Mouse (Mus musculus): Measurements from ENCODE around the gene Etnk1. TPM values are rescaled to one million over a fixed set of nuclear protein-coding genes. Genes with fewer than 3 reads are reported as not detected.

The Etnk1 gene
- total RNA-seq, 2 experiments from 2014 or later: 44.7 to 59.1 TPM

DNA sequence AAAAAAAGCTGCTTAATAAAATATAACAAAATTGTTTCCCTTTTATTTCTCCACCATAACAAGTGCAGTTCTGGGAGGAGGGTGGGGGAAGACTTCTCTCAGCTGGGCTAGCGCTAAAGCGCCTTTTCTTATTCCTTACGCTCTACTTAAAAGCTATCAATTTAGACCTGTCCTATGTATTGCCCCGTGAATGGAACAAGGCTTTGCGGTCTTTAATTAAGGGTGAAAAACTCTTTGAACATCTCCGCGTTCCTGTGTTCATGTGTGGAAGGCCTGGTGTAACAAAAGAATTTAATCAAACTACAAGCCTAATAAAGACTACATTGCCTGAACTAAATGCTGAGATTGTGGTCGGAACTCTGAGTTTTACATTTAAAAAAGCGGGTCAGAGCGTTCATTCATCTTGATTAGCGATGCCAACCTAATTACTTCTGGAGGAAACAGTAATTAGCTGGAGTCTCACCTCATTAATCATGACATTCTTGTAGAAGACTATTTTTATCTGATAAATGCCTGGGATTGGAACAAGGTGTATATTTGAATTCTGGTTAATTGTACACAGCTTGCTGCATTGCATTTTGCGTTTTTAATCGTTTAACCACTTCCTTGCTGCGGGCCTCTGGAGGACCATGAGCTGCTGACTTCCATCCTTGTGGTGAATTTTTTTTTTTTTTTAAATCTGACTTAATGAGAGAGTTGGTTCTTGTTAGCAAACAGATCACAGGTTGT is 93.7 kb downstream of the Etnk1 start:
- no peak for ATAC-seq (replicated peaks; ENCODE audit: low FRiP score, poor library complexity, severe bottlenecking)

GRCm38 (mm10) chr6:143261289-143261665 is 94.3 kb downstream of the Etnk1 start:
- ATAC-seq (replicated peaks; ENCODE audit: low FRiP score, poor library complexity, severe bottlenecking): no peak

- no peak for ATAC-seq (replicated peaks; ENCODE audit: low FRiP score, poor library complexity, severe bottlenecking)
These were observed 98.5 kb downstream of the Etnk1 start for GRCm38 (mm10) chr6:143265482-143265881.

GRCm38 (mm10) chr6:143279222-143279621 is 112.2 kb downstream of the Etnk1 start:
- no peak for ATAC-seq (replicated peaks; ENCODE audit: low FRiP score, poor library complexity, severe bottlenecking)

Other genes with a start within 250 kb of the Etnk1 start
- gene St8sia1, start 202.8 kb upstream of the Etnk1 start, total RNA-seq (2015; ENCODE audit: low replicate concordance): 1.7 TPM in 1 of 2 replicates, not detected in the other
- gene St8sia1, start 202.8 kb upstream of the Etnk1 start, total RNA-seq (2017; ENCODE audit: low replicate concordance): not detected in 2 replicates
- 103 and 135 TPM in 2 replicates for gene C2cd5, start 67.1 kb upstream of the Etnk1 start, total RNA-seq (2015; ENCODE audit: low replicate concordance)
- gene C2cd5, start 67.1 kb upstream of the Etnk1 start, total RNA-seq (2017; ENCODE audit: low replicate concordance): 105 and 112 TPM in 2 replicates